Mouse (Mus musculus) splenic B cell, adult 2 months (primary cell): ENCODE measurements around the gene Usp6nl.

ENCODE experiments used
- DNase-seq: peaks from one replicate; pipeline ENCODE4 v3.0.0-alpha.2; 2011; ENCODE audit warnings: low read depth, low spot score
- H3K27me3 ChIP-seq: 2 replicates; pipeline ENCODE4 v1.6.1; 2012; ENCODE audit warnings: mild to moderate bottlenecking, low read length, moderate library complexity, mixed read lengths; ENCODE audit not compliant: control insufficient read depth, poor library complexity, insufficient read depth, severe bottlenecking
- H3K36me3 ChIP-seq: 2 replicates; pipeline ENCODE4 v1.6.1; 2012; ENCODE audit warnings: mild to moderate bottlenecking, low read length, moderate library complexity, mixed read lengths; ENCODE audit not compliant: control insufficient read depth, poor library complexity, insufficient read depth, severe bottlenecking

Gene Usp6nl

GRCm38 (mm10) chr2:6404627-6405026 is 82.2 kb downstream of the Usp6nl start:
- DNase-seq, result no peak
- no peaks in the 10 kb centered on the region; the same call in 1 of the 2 replicates for H3K36me3 ChIP-seq
- no peaks in the 10 kb centered on the region for H3K27me3 ChIP-seq

- peak; percentile 87 for DNase-seq
- H3K27me3 ChIP-seq, result no peaks in the 10 kb centered on the region
- H3K36me3 ChIP-seq, result no peaks in the 10 kb centered on the region; the same call in none of the 2 replicates
Observed at GRCm38 (mm10) chr2:6405059-6406033, 82.9 kb downstream of the Usp6nl start.

GRCm38 (mm10) chr2:6407711-6408110 is 85.2 kb downstream of the Usp6nl start:
- Histone ChIP-seq H3K36me3 (peaks cover 4% of the 10 kb centered on the region), H3K27me3 (no peaks in the 10 kb centered on the region)
- no peak for DNase-seq

- no peak for DNase-seq
- Histone ChIP-seq H3K36me3 (peaks cover 6% of the 10 kb centered on the region), H3K27me3 (no peaks in the 10 kb centered on the region)
Observed at GRCm38 (mm10) chr2:6412645-6413044, 90.2 kb downstream of the Usp6nl start.

GRCm38 (mm10) chr2:6413723-6414122 is 91.3 kb downstream of the Usp6nl start:
- Histone ChIP-seq H3K27me3 (no peaks in the 10 kb centered on the region), H3K36me3 (peaks cover 6% of the 10 kb centered on the region)
- no peak for DNase-seq

GRCm38 (mm10) chr2:6414400-6414799 is 91.9 kb downstream of the Usp6nl start:
- H3K27me3 ChIP-seq, result no peaks in the 10 kb centered on the region
- H3K36me3 ChIP-seq, result peaks cover 6% of the 10 kb centered on the region; the same call in 1 of the 2 replicates
- DNase-seq, result no peak

GRCm38 (mm10) chr2:6417158-6417557 is 94.7 kb downstream of the Usp6nl start:
- Histone ChIP-seq H3K36me3 (peaks cover 5% of the 10 kb centered on the region), H3K27me3 (no peaks in the 10 kb centered on the region)
- no peak for DNase-seq

GRCm38 (mm10) chr2:6423661-6424550 is 101.4 kb downstream of the Usp6nl start:
- no peaks in the 10 kb centered on the region for H3K27me3 ChIP-seq
- peaks cover 16% of the 10 kb centered on the region for H3K36me3 ChIP-seq
- no peak for DNase-seq

GRCm38 (mm10) chr2:6424851-6425250 is 102.4 kb downstream of the Usp6nl start:
- DNase-seq, result no peak
- Histone ChIP-seq H3K36me3 (peaks cover 15% of the 10 kb centered on the region), H3K27me3 (no peaks in the 10 kb centered on the region)

GRCm38 (mm10) chr2:6436085-6436950 is 113.9 kb downstream of the Usp6nl start:
- no peaks in the 10 kb centered on the region for H3K27me3 ChIP-seq
- peaks cover 18% of the 10 kb centered on the region; the same call in 1 of the 2 replicates for H3K36me3 ChIP-seq
- DNase-seq, result peak; percentile 47

- DNase-seq, result no peak
- no peaks in the 10 kb centered on the region for H3K27me3 ChIP-seq
- H3K36me3 ChIP-seq, result peaks cover 3% of the 10 kb centered on the region; the same call in 1 of the 2 replicates
Observed at GRCm38 (mm10) chr2:6441688-6442087, 119.2 kb downstream of the Usp6nl start.

- Histone ChIP-seq H3K27me3 (no peaks in the 10 kb centered on the region), H3K36me3 (peaks cover 3% of the 10 kb centered on the region; the same call in 1 of the 2 replicates)
- DNase-seq, result peak; percentile 11
Observed at GRCm38 (mm10) chr2:6442302-6442701, 119.8 kb downstream of the Usp6nl start.

- H3K36me3 ChIP-seq, result peaks cover 3% of the 10 kb centered on the region; the same call in 1 of the 2 replicates
- DNase-seq, result no peak
- H3K27me3 ChIP-seq, result no peaks in the 10 kb centered on the region
Observed at GRCm38 (mm10) chr2:6444015-6444414, 121.5 kb downstream of the Usp6nl start.

- no peaks in the 10 kb centered on the region for H3K27me3 ChIP-seq
- H3K36me3 ChIP-seq, result peaks cover 3% of the 10 kb centered on the region; the same call in 1 of the 2 replicates
- peak; percentile 20 for DNase-seq
Observed at GRCm38 (mm10) chr2:6444723-6445169, 122.3 kb downstream of the Usp6nl start.
